Mouse (Mus musculus): ENCODE measurements around the gene Olfr1436. TPM values are rescaled to one million over a fixed set of nuclear protein-coding genes. Genes with fewer than 3 reads are reported as not detected.
"Not testable (repeated sequence)": the region's sequence is repeated elsewhere in the genome, so short reads cannot be mapped to it uniquely, and the experiment has no call there.

The Olfr1436 gene
- total RNA-seq (2021) = not detected
- long read RNA-seq, experiment 1 = 0 reads
- long read RNA-seq, experiment 2 = 0 reads

DNA sequence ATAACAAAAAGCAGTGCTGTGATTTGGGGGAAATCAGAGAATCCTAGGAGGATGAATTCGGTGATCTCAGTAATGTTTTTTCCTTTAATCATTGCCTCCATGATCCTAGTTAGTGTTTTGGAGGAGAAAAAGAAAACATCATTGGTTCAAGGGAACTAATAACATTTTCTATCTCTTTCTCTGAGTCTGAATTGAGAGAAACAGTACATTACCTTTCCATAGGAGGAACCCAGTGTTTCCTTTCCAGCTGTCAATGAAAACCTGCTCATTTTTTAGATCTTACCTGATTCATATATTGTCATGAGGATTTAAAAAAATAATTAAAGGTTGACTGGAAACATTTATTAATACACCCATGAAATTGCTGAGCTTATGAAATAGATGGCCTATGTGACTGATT, at the start of gene Olfr1436:
Gene Olfr1436 (minus strand): TSS at position 101 of the 400 bp plus-strand sequence.
- not testable (repeated sequence) for DNase-seq (ENCODE audit: low spot score in 2 of 2)

DNA sequence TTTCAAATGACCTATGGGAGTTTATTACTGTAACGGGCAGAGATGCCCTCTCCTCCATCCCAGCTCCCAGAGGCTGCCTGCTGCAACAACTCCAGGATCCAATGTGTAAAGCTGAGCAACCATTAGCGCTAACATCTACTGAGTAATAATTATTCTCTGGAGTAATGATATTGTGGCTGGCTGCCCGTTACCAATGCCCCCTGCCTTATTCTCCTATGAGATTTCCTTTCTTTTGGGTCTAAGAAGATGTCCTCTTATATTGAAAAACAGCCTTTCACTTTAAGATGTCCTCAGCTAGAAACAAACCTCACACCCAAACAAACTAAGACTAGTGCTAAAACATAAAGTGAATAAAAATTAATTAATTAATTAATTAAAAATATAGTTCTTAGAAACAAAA, 36.9 kb upstream of the Olfr1436 start, which contains the start of gene Olfr1438-ps1:
Gene Olfr1438-ps1 (minus strand): TSS at position 101 of the 400 bp plus-strand sequence.
- no peak for DNase-seq (ENCODE audit: low spot score in 2 of 2)

DNA sequence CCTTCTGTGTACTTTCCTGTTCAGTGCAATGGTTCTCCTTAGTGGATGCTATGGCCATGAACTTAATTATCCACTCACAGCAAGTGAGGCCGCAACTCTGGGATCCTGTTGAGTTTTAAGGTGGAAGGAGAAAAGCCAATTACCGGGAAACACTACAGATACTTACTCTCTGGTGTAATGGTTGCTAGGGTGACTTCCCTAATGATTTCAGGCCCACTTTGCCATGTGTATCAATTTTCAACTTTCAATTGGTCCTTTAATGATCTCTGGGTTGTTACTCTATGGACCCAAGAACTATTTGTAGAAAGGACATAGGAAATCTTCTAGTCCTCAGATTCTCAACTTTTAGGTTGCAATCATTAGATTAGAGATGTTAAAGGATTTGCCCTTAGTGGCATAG, 26.1 kb upstream of the Olfr1436 start, which contains the start of gene Olfr1437:
Gene Olfr1437 (minus strand): TSS at position 101 of the 400 bp plus-strand sequence.
- no peak for DNase-seq (ENCODE audit: low spot score in 2 of 2)

DNA sequence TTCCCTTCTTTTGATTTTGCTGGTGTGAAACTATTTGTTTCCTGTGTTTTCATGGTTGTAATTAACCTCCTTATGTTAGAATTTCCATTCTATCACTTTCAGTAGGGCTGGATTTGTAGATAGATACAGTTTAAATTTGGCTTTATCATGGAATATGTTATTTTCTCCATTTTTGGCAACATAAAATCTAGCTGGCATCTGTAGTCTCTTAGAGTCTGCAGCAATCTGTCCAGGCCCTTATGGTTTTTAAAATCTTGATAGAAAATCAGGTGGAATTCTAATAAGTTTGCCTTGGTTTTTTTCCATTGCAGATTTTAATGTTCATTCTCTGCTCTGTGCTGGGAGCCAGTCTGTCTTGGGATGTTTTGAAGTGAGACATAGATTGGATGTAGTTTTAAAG, 6.0 kb downstream of the Olfr1436 start:
- no peak for DNase-seq (ENCODE audit: low spot score in 2 of 2)

DNA sequence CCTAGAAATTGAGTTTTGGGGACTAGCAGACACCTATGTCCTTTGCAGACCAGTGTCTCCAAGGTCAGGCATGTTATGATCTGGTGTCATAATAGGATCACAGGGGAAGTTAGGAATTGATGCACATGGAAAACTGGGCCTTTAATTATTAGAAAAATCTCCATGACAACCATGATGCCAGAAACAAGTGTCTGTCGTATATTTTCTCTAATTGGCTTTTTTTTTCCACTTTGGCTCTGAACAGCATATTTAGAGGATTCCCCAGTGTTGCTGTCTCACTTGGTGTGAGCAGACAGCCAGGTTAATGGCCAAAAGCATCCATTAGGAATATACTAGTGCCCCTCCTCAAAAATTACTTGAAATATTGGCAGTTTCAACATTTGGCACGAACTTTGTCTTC, 19.4 kb downstream of the Olfr1436 start, which contains the start of gene Olfr1434:
Gene Olfr1434 (plus strand): TSS at position 301 of the 400 bp plus-strand sequence.
- DNase-seq (ENCODE audit: low spot score in 2 of 2) = no peak

DNA sequence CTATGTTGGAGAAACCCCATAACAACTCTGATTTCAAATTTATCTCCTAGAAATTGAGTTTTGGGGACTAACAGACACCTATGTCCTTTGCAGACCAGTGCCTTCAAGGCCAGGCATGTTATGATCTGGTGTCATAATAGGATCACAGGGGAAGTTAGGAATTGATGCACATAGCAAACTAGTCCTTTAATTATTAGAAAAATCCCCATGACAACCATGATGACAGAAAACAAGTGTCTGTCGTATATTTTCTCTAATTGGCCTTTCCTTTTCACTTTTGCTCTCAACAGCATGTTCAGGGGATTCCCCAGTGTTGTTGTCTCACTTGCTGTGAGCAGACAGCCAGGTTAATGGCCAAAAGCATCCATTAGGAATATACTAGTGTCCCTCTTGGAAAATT, 38.2 kb downstream of the Olfr1436 start, which contains the start of gene Olfr235:
Gene Olfr235 (plus strand): TSS at position 301 of the 400 bp plus-strand sequence.
- DNase-seq (ENCODE audit: low spot score in 2 of 2) = no peak

Other genes with a start within 250 kb of the Olfr1436 start
- gene Olfr1424, start 236.4 kb downstream of the Olfr1436 start, total RNA-seq (2021) = not detected
- not detected for gene Olfr1425, start 221.4 kb downstream of the Olfr1436 start, total RNA-seq (2021)
- gene Olfr1426, start 207.1 kb downstream of the Olfr1436 start, total RNA-seq (2021) = not detected
- gene Olfr1427, start 195.8 kb downstream of the Olfr1436 start, total RNA-seq (2021) = not detected
- not detected for gene Olfr1428, start 183.2 kb downstream of the Olfr1436 start, total RNA-seq (2021)
- gene Olfr76, start 175.9 kb downstream of the Olfr1436 start, total RNA-seq (2021) = not detected
- not detected for gene Olfr1555-ps1, start 129.0 kb downstream of the Olfr1436 start, total RNA-seq (2021)
- not detected for gene Olfr1431, start 98.5 kb downstream of the Olfr1436 start, total RNA-seq (2021)
- not detected for gene Olfr1432, start 66.5 kb downstream of the Olfr1436 start, total RNA-seq (2021)
- gene Olfr262, start 57.5 kb downstream of the Olfr1436 start, total RNA-seq (2021) = not detected
- not detected for gene Olfr235, start 38.1 kb downstream of the Olfr1436 start, total RNA-seq (2021)
- not detected for gene Olfr1434, start 19.3 kb downstream of the Olfr1436 start, total RNA-seq (2021)
- gene Olfr1437, start 26.0 kb upstream of the Olfr1436 start, total RNA-seq (2021) = not detected
- not detected for gene Olfr1438-ps1, start 36.8 kb upstream of the Olfr1436 start, total RNA-seq (2021)
- not detected for gene Olfr1440, start 88.1 kb upstream of the Olfr1436 start, total RNA-seq (2021)
- not detected for gene Olfr1441, start 118.3 kb upstream of the Olfr1436 start, total RNA-seq (2021)
- not detected for gene Pfpl, start 128.8 kb upstream of the Olfr1436 start, total RNA-seq (2021)
- gene Mpeg1, start 161.6 kb upstream of the Olfr1436 start, total RNA-seq (2021) = 1 to 10 TPM; 9.7 TPM
- gene Dtx4, start 202.3 kb upstream of the Olfr1436 start, total RNA-seq (2021) = 10 to 100 TPM; 34.3 to 36.9 TPM
- 1 to 10 TPM; 1.5 to 2.0 TPM for gene Fam111a, start 246.6 kb upstream of the Olfr1436 start, total RNA-seq (2021)